ENCODE assay signal across 9 mouse cellular contexts in the genomic region with DNA sequence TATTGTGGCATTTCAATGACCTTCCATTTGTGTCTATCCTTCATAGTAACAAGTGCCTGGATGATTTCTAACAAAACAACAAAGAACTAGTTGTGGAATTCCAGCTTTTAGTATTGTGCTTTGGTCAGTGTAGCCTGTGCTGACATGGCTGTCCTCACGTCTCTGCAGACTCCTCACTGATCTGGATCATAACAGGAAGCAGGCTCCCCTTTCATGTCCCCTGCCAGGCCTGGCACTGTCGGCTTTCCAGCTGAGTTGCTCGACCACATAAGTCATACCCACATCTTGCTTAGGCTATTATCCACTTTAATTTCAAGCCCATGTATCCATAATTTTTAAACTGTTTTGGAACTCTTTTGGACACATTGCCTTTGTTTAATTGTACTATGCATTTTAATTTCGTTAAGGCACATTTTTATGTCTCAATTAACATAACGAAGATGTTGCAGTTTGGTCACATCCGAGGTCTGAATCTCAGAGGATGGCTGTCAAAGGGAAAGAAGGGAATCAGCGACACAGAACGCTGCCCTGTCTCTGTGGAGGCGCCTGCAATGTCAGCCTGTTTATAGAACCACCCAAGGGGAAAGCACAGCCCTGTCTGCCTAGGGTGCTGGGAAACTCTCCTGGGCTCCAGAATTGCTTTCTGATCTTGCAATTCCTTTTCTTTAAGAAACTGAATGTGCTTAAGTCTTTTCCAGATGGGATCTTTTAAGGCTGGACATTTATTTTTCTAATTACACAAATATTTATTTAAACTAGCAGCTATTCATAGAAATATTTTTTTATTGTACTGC.
A peak's percentile ranks its signal among the peaks of the same experiment; 100 is the strongest.
DNase-seq lines count a peak whose midpoint lies in the region; ATAC-seq lines count a peak whose summit lies in the region.
"Had no signal": no experiment of that assay in that cellular context is flagged by ENCODE, and none has a peak within 500 bp of the region (broad histone marks: within the 10 kb centered on the region; RNA-seq: fewer than 3 reads in every experiment).

No protein-coding gene starts in this region.

- ATAC-seq in frontal cortex, adult (ENCODE audit: low TSS enrichment): 0 out of 2 replicates have a peak, but pooled peaks have one; percentile 38

- DNase-seq in frontal cortex, postnatal 14 days (ENCODE audit: low spot score in 2 of 2): no peak
- DNase-seq in Muller cell, postnatal 12 days (ENCODE audit: inconsistent ontology term): peak; percentile 67
- DNase-seq in embryo, embryonic 11 days: peak; percentile 41
- peak; percentile 0 for DNase-seq in lung, postnatal 36 days
- DNase-seq in right cerebral cortex, postnatal 36 days (ENCODE audit: low spot score in 2 of 2): no peak
- DNase-seq in urinary bladder, postnatal 10 days (ENCODE audit: low spot score): no peak
- no peak for DNase-seq in layer of hippocampus, postnatal 36 days
- DNase-seq: gastrocnemius, postnatal 36 days had no signal

Comparison
In these comparisons a context has a peak if more than half of its experiments do, and no peak if none do; other contexts are left out.
1. DNase-seq: peak in Muller cell, postnatal 12 days (single experiment), embryo, embryonic 11 days (single experiment) and lung, postnatal 36 days (single experiment); none in frontal cortex, postnatal 14 days (0 of 2), right cerebral cortex, postnatal 36 days (0 of 2), urinary bladder, postnatal 10 days (single experiment) and layer of hippocampus, postnatal 36 days (0 of 2).